Comparison of ENCODE assay signal across 7 mouse cellular contexts in genomic region chr17:55957168-55957567, GRCm38 (mm10). TPM values are rescaled to one million over a fixed set of nuclear protein-coding genes. Genes with fewer than 3 reads are reported as not detected.
DNase-seq lines count a peak whose midpoint lies in the region; ATAC-seq and TF ChIP-seq lines count a peak whose summit lies in the region.

No protein-coding gene starts in this region.

- H3K9ac ChIP-seq in hindbrain, embryonic 14.5 days, result 0 out of 2 replicates have a peak overlapping the region, but pooled peaks have one; percentile 18

- peaks cover 2% of the 10 kb centered on the region; the same call in 1 of the 2 replicates for H3K36me3 ChIP-seq in hindbrain, embryonic 14.5 days (replicated peaks; ENCODE audit: control insufficient read depth, insufficient read depth)

- peaks cover 38% of the 10 kb centered on the region for H3K4me1 ChIP-seq in bone marrow macrophage, adult 2 months (ENCODE audit: control insufficient read depth, insufficient read depth, low read length)
- H3K4me1 ChIP-seq in hindbrain, embryonic 14.5 days (replicated peaks; ENCODE audit: control insufficient read depth, insufficient read depth, low read length), result peaks cover 28% of the 10 kb centered on the region

- H3K9me3 ChIP-seq in hindbrain, embryonic 14.5 days (ENCODE audit: control insufficient read depth, low read length), result no peaks in the 10 kb centered on the region

- peak; percentile 16; the same call in 1 of the 2 replicates for ATAC-seq in hindbrain, embryonic 14.5 days (ENCODE audit: low FRiP score)
- ATAC-seq in megakaryocyte-erythroid progenitor cell, adult 5-6 weeks (replicated peaks; ENCODE audit: low FRiP score, low TSS enrichment, poor library complexity, severe bottlenecking), result peak; percentile 30; the same call in 1 of the 2 replicates

- H3K27me3 ChIP-seq in hindbrain, embryonic 14.5 days (ENCODE audit: control insufficient read depth, insufficient read depth, low read length), result peaks cover 5% of the 10 kb centered on the region; the same call in 1 of the 2 replicates

- DNase-seq in MN1 (ENCODE audit: low spot score), result peak; percentile 82
- DNase-seq in fibroblast of lung, adult 2 months (ENCODE audit: low read depth), result peak; percentile 14
- DNase-seq in hindbrain, embryonic 14.5 days (ENCODE audit: low spot score), result peak; percentile 83
- DNase-seq in layer of hippocampus, postnatal 36 days, result peak; percentile 60 to 71
- peak; percentile 53 for DNase-seq in skeletal muscle tissue, adult 2 months (ENCODE audit: low read depth, low spot score)

- 13% methylated on average over 9 of the region's 9 CpGs for WGBS in hindbrain, embryonic 14.5 days

- H3K4me2 ChIP-seq in hindbrain, embryonic 14.5 days (replicated peaks), result peak overlapping the region; percentile 71

- no peak overlapping the region for H3K27ac ChIP-seq in bone marrow macrophage, adult 2 months (ENCODE audit: insufficient read depth, low read depth, low read length)
- no peak overlapping the region for H3K27ac ChIP-seq in hindbrain, embryonic 14.5 days

- TF ChIP-seq POLR2A in bone marrow macrophage, adult 2 months (IDR thresholded peaks at IDR 0.05; ENCODE audit: borderline replicate concordance, low read depth, low read length), result no peak

- no peak overlapping the region for H3K4me3 ChIP-seq in bone marrow macrophage, adult 2 months (ENCODE audit: insufficient read depth, low read length)
- H3K4me3 ChIP-seq in hindbrain, embryonic 14.5 days (replicated peaks; ENCODE audit: low read length), result no peak overlapping the region

- peak; percentile 77 for TF ChIP-seq CTCF in bone marrow macrophage, adult 2 months (IDR thresholded peaks at IDR 0.05; ENCODE audit: low read depth, low read length)

RNA-seq across cellular contexts. Expression of gene Yju2, which starts 1.7 kb away (rescaled TPM):
- 10.9 and 15.3 TPM in 2 replicates for polyA plus RNA-seq in bone marrow macrophage, adult 2 months (2012; ENCODE audit: insufficient read depth, insufficient read length, missing spikeins)
- 15.9 and 18.1 TPM in 2 replicates for polyA plus RNA-seq in hindbrain, embryonic 14.5 days (2014; fragmentation: Nextera tagmentation; extraction: Ambion mirVana)
- total RNA-seq in layer of hippocampus, postnatal 36 days (2021), result 10 to 100 TPM; 17.4 to 20.5 TPM
- 11.2 and 18.7 TPM in 2 replicates for total RNA-seq in megakaryocyte-erythroid progenitor cell, adult 5-6 weeks (2014; fragmentation: Nextera tagmentation)
- 17.1 and 25.5 TPM in 2 replicates for total RNA-seq in megakaryocyte-erythroid progenitor cell, adult 5-6 weeks (2017)

RNA-seq across cellular contexts. Expression of gene Ebi3, which starts 4.7 kb away (rescaled TPM):
- polyA plus RNA-seq in bone marrow macrophage, adult 2 months (2012; ENCODE audit: insufficient read depth, insufficient read length, missing spikeins), result 190 and 214 TPM in 2 replicates
- 5.6 and 8.1 TPM in 2 replicates for polyA plus RNA-seq in hindbrain, embryonic 14.5 days (2014; fragmentation: Nextera tagmentation; extraction: Ambion mirVana)
- 1 to 10 TPM; 1.1 to 1.2 TPM for total RNA-seq in layer of hippocampus, postnatal 36 days (2021)
- total RNA-seq in megakaryocyte-erythroid progenitor cell, adult 5-6 weeks (2014; fragmentation: Nextera tagmentation), result 0.42 TPM in 1 of 2 replicates, not detected in the other
- total RNA-seq in megakaryocyte-erythroid progenitor cell, adult 5-6 weeks (2017), result 0.47 TPM in 1 of 2 replicates, not detected in the other

RNA-seq across cellular contexts. Expression of gene Zfp119b, which starts 7.9 kb away (rescaled TPM):
- polyA plus RNA-seq in bone marrow macrophage, adult 2 months (2012; ENCODE audit: insufficient read depth, insufficient read length, missing spikeins), result 5.7 and 7.9 TPM in 2 replicates
- 9.4 and 10.5 TPM in 2 replicates for polyA plus RNA-seq in hindbrain, embryonic 14.5 days (2014; fragmentation: Nextera tagmentation; extraction: Ambion mirVana)
- 1 to 10 TPM; 3.4 to 5.4 TPM for total RNA-seq in layer of hippocampus, postnatal 36 days (2021)
- total RNA-seq in megakaryocyte-erythroid progenitor cell, adult 5-6 weeks (2014; fragmentation: Nextera tagmentation), result 2.0 and 4.8 TPM in 2 replicates
- total RNA-seq in megakaryocyte-erythroid progenitor cell, adult 5-6 weeks (2017), result 1.2 and 10.3 TPM in 2 replicates

RNA-seq across cellular contexts. Expression of gene Shd, which starts 13.1 kb away (rescaled TPM):
- polyA plus RNA-seq in bone marrow macrophage, adult 2 months (2012; ENCODE audit: insufficient read depth, insufficient read length, missing spikeins), result not detected in 2 replicates
- polyA plus RNA-seq in hindbrain, embryonic 14.5 days (2014; fragmentation: Nextera tagmentation; extraction: Ambion mirVana), result 149 and 167 TPM in 2 replicates
- total RNA-seq in layer of hippocampus, postnatal 36 days (2021), result 10 to 100 TPM; 24.4 to 26.8 TPM
- total RNA-seq in megakaryocyte-erythroid progenitor cell, adult 5-6 weeks (2014; fragmentation: Nextera tagmentation), result not detected in 2 replicates
- not detected in 2 replicates for total RNA-seq in megakaryocyte-erythroid progenitor cell, adult 5-6 weeks (2017)

RNA-seq across cellular contexts. Expression of gene Fsd1, which starts 29.1 kb away (rescaled TPM):
- polyA plus RNA-seq in bone marrow macrophage, adult 2 months (2012; ENCODE audit: insufficient read depth, insufficient read length, missing spikeins), result not detected in 2 replicates
- 167 and 175 TPM in 2 replicates for polyA plus RNA-seq in hindbrain, embryonic 14.5 days (2014; fragmentation: Nextera tagmentation; extraction: Ambion mirVana)
- total RNA-seq in layer of hippocampus, postnatal 36 days (2021), result 10 to 100 TPM; 70.1 to 75.8 TPM
- not detected in 2 replicates for total RNA-seq in megakaryocyte-erythroid progenitor cell, adult 5-6 weeks (2014; fragmentation: Nextera tagmentation)
- total RNA-seq in megakaryocyte-erythroid progenitor cell, adult 5-6 weeks (2017), result not detected in 2 replicates

Comparison
In these comparisons a context has a peak if more than half of its experiments do, and no peak if none do; other contexts are left out.
1. DNase-seq: peak in every context shown above with its lines; median percentile 83 in hindbrain, embryonic 14.5 days; 82 in MN1; 66 in layer of hippocampus, postnatal 36 days; 53 in skeletal muscle tissue, adult 2 months; 14 in fibroblast of lung, adult 2 months.